Mouse (Mus musculus) ES-Bruce4 (cell line): ENCODE measurements around the gene Olfr70. TPM values are rescaled to one million over a fixed set of nuclear protein-coding genes. Genes with fewer than 3 reads are reported as not detected.

Experiments
- H3K27ac ChIP-seq: 2 replicates; pipeline ENCODE4 v1.5.1; 2012; ENCODE audit warnings: low read length, inconsistent platforms; ENCODE audit not compliant: insufficient read depth
- H3K27me3 ChIP-seq: 2 replicates; pipeline ENCODE4 v1.6.1; 2012; ENCODE audit warnings: mild to moderate bottlenecking, low read length, inconsistent platforms; ENCODE audit not compliant: control insufficient read depth, poor library complexity, insufficient read depth, severe bottlenecking
- H3K36me3 ChIP-seq: 2 replicates; pipeline ENCODE4 v1.6.1; 2012; ENCODE audit warnings: inconsistent platforms, mild to moderate bottlenecking, low read length, moderate library complexity; ENCODE audit not compliant: control insufficient read depth, poor library complexity, insufficient read depth, severe bottlenecking
- H3K4me1 ChIP-seq: one replicate; pipeline ENCODE4 v1.8.1; 2011; ENCODE audit warnings: low read length; ENCODE audit not compliant: control insufficient read depth, insufficient read depth
- H3K4me3 ChIP-seq: 2 replicates; pipeline ENCODE4 v1.5.1; 2011; ENCODE audit warnings: low read depth, mild to moderate bottlenecking, low read length
- H3K9ac ChIP-seq: 2 replicates; pipeline ENCODE4 v1.6.1; 2012; ENCODE audit warnings: low read depth, mild to moderate bottlenecking, inconsistent platforms; ENCODE audit not compliant: poor library complexity, severe bottlenecking
- H3K9me3 ChIP-seq: replicated peaks from 2 replicates; pipeline ENCODE4 v1.6.1; 2012; ENCODE audit warnings: mild to moderate bottlenecking, low read length, inconsistent platforms; ENCODE audit not compliant: control insufficient read depth, poor library complexity, insufficient read depth, severe bottlenecking
- CTCF ChIP-seq: IDR thresholded peaks from one replicate; pipeline ENCODE4 v1.8.1; 2011; ENCODE audit warnings: low read depth, low read length
- EP300 ChIP-seq: IDR thresholded peaks from 2 replicates; pipeline ENCODE4 v1.6.1; 2011; ENCODE audit warnings: low read depth, low read length; ENCODE audit not compliant: insufficient read depth
- POLR2A ChIP-seq: IDR thresholded peaks from one replicate; pipeline ENCODE4 v1.8.1; 2011; ENCODE audit warnings: low read length; ENCODE audit not compliant: insufficient read depth
- polyA plus RNA-seq: library from polyadenylated mRNA; stranded (reverse); fragments of >200 nt; gene quantifications from 2 replicates; pipeline ENCODE4 v1.2.4, GENCODE M21; 2011; ENCODE audit warnings: low read depth; ENCODE audit not compliant: missing spikeins, insufficient read depth, insufficient read length

The Olfr70 gene
- polyA plus RNA-seq, 1 experiment, result not detected

DNA sequence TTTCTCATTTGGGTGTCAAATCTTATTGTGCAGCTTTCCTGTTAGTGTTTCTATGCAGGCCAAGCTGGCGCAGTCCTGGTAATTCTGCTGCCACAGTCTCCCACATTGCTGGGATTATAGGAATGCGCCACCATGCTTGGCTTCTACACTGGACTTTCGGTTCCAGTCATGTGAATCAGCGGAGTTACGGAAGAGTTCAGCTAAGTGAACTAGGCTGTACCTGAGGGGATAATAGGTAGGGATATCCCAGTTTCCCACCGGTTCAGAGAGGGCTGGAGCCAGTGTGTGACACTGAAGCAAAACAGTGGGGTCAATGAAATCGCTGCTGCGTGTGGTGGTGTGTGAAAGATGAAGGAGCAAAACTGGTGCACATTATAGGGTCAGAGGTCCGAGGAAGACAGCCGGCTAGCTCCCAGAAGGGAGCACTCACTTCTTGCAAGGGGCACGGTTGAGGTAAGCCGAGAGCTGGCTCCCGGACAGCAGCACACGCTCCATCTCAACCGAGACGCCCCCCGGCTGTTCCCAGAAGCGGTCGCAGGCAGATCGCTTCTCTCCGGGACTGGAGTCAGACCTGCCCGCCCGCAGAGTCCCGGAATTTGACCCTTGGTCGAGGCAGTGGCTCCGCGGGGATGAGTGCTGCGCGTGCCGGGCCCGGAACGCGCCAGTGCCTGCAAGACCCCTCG lies 44.8 kb downstream of the Olfr70 start:
- Histone ChIP-seq H3K36me3 (no peaks in the 10 kb centered on the region), H3K27me3 (no peaks in the 10 kb centered on the region), H3K27ac (no peak overlapping the region), H3K9ac (peak overlapping the region; percentile 71), H3K4me1 (no peaks in the 10 kb centered on the region), H3K9me3 (no peaks in the 10 kb centered on the region), H3K4me3 (peak overlapping the region; percentile 85)
- TF ChIP-seq POLR2A (no peak), EP300 (no peak), CTCF (no peak)

DNA sequence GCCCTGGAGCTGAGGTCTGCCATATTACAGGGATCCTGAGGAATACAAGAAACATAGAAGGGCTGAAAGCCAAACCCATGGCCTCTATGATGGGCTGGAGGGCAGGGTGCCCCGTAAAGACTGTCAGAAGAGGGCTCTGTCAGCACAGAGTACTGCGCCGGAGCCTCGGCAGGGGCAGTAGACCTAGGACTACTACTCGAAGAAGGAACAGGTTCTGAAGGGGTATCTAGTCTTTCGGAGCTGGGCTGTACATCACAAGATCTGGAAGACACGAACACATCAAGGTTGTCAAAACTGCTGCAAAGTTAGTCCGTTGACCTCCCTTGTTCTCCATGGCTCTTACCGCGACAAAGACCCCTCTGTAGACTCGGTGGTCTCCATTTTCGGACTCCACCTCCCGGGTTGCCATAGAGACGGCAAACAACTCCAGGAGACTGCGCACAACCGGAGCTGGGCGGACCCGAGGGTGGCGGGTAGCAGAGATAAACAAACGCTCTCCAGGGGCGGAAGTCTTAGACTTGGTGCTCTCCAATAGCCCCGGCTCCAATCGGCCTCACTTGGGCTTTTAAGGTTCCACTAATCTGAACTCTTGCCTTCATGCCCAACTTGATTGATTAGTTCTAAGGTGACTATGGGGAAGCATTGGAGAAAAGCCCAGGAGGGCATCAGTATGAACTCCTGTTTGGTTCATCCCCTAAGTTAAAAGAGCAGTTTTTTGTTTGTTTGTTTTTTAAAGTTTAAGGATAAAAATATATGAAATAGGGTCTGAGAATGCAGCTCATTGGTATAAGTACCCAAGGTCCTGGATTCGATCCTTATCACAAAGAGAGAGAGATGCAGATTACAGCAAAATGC lies 47.2 kb downstream of the Olfr70 start, which contains the start of gene Spag8:
Spag8 (minus strand) TSS at position 434 of the 855 bp plus-strand sequence.
- no peak for TF ChIP-seq EP300
- TF ChIP-seq POLR2A, result no peak
- no peak for TF ChIP-seq CTCF
- Histone ChIP-seq H3K4me1 (no peaks in the 10 kb centered on the region), H3K4me3 (0 out of 2 replicates have a peak within 1 kb of the TSS, but pooled peaks have one; percentile 24), H3K9ac (no peak within 1 kb of the TSS), H3K27ac (no peak within 1 kb of the TSS), H3K36me3 (no peaks in the 10 kb centered on the region), H3K27me3 (no peaks in the 10 kb centered on the region), H3K9me3 (no peaks in the 10 kb centered on the region)

DNA sequence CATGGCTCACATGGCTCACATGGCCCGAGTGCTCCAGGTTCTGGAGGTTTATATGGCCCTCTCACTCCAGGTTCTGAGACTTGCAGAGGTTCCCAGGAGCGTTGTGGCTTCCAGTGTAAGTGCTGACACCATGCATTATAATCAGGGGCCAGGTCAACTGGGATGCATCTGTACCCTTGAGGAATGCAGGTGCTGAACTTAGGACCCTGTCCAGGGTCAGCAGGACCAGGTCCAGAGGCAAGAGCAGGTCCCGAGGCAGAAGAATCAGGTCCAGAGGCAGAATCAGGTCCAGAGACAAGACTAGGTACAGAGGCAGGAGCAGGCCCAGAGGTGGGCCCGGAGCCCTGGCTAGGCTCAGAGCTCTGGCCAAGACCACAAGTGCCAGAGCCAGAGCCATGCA lies 47.9 kb downstream of the Olfr70 start:
- Histone ChIP-seq H3K27me3 (no peaks in the 10 kb centered on the region), H3K27ac (no peak overlapping the region), H3K9ac (no peak overlapping the region), H3K36me3 (no peaks in the 10 kb centered on the region), H3K9me3 (no peaks in the 10 kb centered on the region), H3K4me1 (no peaks in the 10 kb centered on the region), H3K4me3 (no peak overlapping the region)
- TF ChIP-seq CTCF (no peak), EP300 (no peak), POLR2A (no peak)

DNA sequence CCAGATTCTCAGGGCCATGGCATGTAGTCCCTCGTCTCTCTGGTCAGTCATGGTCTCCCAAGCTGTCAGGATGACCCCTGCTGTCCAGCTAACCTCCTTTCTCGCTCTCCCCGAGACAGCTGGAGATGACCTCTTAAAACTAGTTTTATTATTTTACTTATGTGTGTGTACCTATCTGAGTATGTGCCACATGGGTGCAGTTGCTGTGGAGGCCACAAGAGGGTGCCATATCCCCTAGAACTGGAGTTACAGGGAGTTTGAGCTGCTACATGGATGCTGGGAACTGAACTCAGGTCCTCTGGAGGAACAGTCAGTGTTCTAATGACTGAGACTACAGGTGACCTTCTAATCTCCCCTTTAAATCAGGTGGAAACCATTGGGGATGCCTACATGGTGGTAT lies 50.8 kb downstream of the Olfr70 start:
- H3K27me3 ChIP-seq, result no peaks in the 10 kb centered on the region

More for the DNA sequence above, 50.8 kb downstream of the Olfr70 start:
- H3K4me1 ChIP-seq, result no peaks in the 10 kb centered on the region
- no peak overlapping the region for H3K4me3 ChIP-seq
- H3K9me3 ChIP-seq, result no peaks in the 10 kb centered on the region
- no peak overlapping the region for H3K27ac ChIP-seq
- TF ChIP-seq EP300 (no peak), CTCF (no peak), POLR2A (no peak)
- no peak overlapping the region for H3K9ac ChIP-seq
- H3K36me3 ChIP-seq, result no peaks in the 10 kb centered on the region

Other genes starting within 250 kb of the Olfr70 start
- gene Cd72, start 246.2 kb downstream of the Olfr70 start, polyA plus RNA-seq, result not detected in 2 replicates
- gene Sit1, start 217.1 kb downstream of the Olfr70 start, polyA plus RNA-seq, result not detected in 2 replicates
- 16.5 and 17.8 TPM in 2 replicates for gene Ccdc107, start 207.9 kb downstream of the Olfr70 start, polyA plus RNA-seq
- 33.1 and 40.8 TPM in 2 replicates for gene Arhgef39, start 201.1 kb downstream of the Olfr70 start, polyA plus RNA-seq
- 0.61 and 0.75 TPM in 2 replicates for gene Car9, start 193.8 kb downstream of the Olfr70 start, polyA plus RNA-seq
- gene Tpm2, start 177.0 kb downstream of the Olfr70 start, polyA plus RNA-seq, result 81.8 and 86.0 TPM in 2 replicates
- gene Creb3, start 138.5 kb downstream of the Olfr70 start, polyA plus RNA-seq, result 24.0 and 24.4 TPM in 2 replicates
- gene Tln1, start 138.1 kb downstream of the Olfr70 start, polyA plus RNA-seq, result 92.5 and 97.2 TPM in 2 replicates
- gene Rgp1, start 122.1 kb downstream of the Olfr70 start, polyA plus RNA-seq, result 27.9 and 30.9 TPM in 2 replicates
- gene Gba2, start 121.9 kb downstream of the Olfr70 start, polyA plus RNA-seq, result 6.6 and 8.9 TPM in 2 replicates
- not detected in 2 replicates for gene Msmp, start 116.3 kb downstream of the Olfr70 start, polyA plus RNA-seq
- 3.1 and 5.1 TPM in 2 replicates for gene Npr2, start 68.9 kb downstream of the Olfr70 start, polyA plus RNA-seq
- gene Spag8, start 47.2 kb downstream of the Olfr70 start, polyA plus RNA-seq, result 0.50 and 0.97 TPM in 2 replicates
- gene Hint2, start 44.3 kb downstream of the Olfr70 start, polyA plus RNA-seq, result 30.1 and 33.4 TPM in 2 replicates
- 4.5 and 5.0 TPM in 2 replicates for gene Tmem8b, start 31.8 kb downstream of the Olfr70 start, polyA plus RNA-seq
- gene Fam221b, start 31.7 kb downstream of the Olfr70 start, polyA plus RNA-seq, result 0.19 and 0.55 TPM in 2 replicates
- gene Olfr71, start 9.4 kb upstream of the Olfr70 start, polyA plus RNA-seq, result not detected in 2 replicates
- gene Hrct1, start 26.4 kb upstream of the Olfr70 start, polyA plus RNA-seq, result not detected in 2 replicates
- 0.51 TPM in 1 of 2 replicates, not detected in the other for gene Spaar, start 29.2 kb upstream of the Olfr70 start, polyA plus RNA-seq
- gene Olfr159, start 70.2 kb upstream of the Olfr70 start, polyA plus RNA-seq, result not detected in 2 replicates
- not detected in 2 replicates for gene Olfr156, start 123.1 kb upstream of the Olfr70 start, polyA plus RNA-seq
- not detected in 2 replicates for gene Olfr157, start 139.4 kb upstream of the Olfr70 start, polyA plus RNA-seq
- gene Olfr155, start 150.8 kb upstream of the Olfr70 start, polyA plus RNA-seq, result not detected in 2 replicates
- gene Reck, start 174.7 kb upstream of the Olfr70 start, polyA plus RNA-seq, result 5.7 and 6.3 TPM in 2 replicates